Mouse (Mus musculus) olfactory bulb, adult 2 months (tissue): ENCODE data around the gene Acp4.
"Not testable (repeated sequence)": the region's sequence is repeated elsewhere in the genome, so short reads cannot be mapped to it uniquely, and the experiment has no call there.

ENCODE experiments used
- CTCF ChIP-seq: fragments of 200-500 bp; IDR thresholded peaks from 2 replicates; pipeline ENCODE4 v1.5.1; 2012; ENCODE audit warnings: low read depth, mild to moderate bottlenecking, low read length, moderate library complexity; ENCODE audit not compliant: insufficient read depth
- POLR2A ChIP-seq: fragments of 200-500 bp; IDR thresholded peaks from 2 replicates; pipeline ENCODE4 v1.6.1; 2012; ENCODE audit warnings: mild to moderate bottlenecking, low read depth, low read length, moderate library complexity; ENCODE audit not compliant: insufficient read depth

GRCm38 (mm10) chr7:44207135-44207534, 50.0 kb downstream of the Acp4 start, which contains the start of gene Klk1b4:
- not testable (repeated sequence) for TF ChIP-seq CTCF, POLR2A
